Mouse (Mus musculus) heart, postnatal 0 days (tissue): ENCODE results near the gene Hdgf. TPM values are rescaled to one million over a fixed set of nuclear protein-coding genes. Genes with fewer than 3 reads are reported as not detected.

Experiments used
- ATAC-seq: fragments of 200-750 bp; cut with Nextera tagmentation; 2 replicates; pipeline ENCODE4 v1.8.0; 2017; ENCODE audit warnings: low read depth, moderate number of reproducible peaks, moderate library complexity; ENCODE audit not compliant: insufficient read depth
- DNase-seq: peaks from one replicate; pipeline ENCODE4 v3.0.0-alpha.2; 2016; ENCODE audit warnings: low spot score
- H3K27ac ChIP-seq: fragments of 300-500 bp; sonication (generic); 2 replicates; pipeline ENCODE4 v1.5.1; 2014; ENCODE audit warnings: low read depth, mild to moderate bottlenecking
- H3K27me3 ChIP-seq: fragments of 300-500 bp; sonication (generic); 2 replicates; pipeline ENCODE4 v1.6.1; 2014; ENCODE audit warnings: low read length, mixed read lengths; ENCODE audit not compliant: control insufficient read depth, insufficient read depth
- H3K36me3 ChIP-seq: fragments of 300-500 bp; sonication (generic); replicated peaks from 2 replicates; pipeline ENCODE4 v1.6.1; 2014; ENCODE audit warnings: low read length, mixed read lengths; ENCODE audit not compliant: control insufficient read depth, insufficient read depth
- H3K4me1 ChIP-seq: fragments of 300-500 bp; sonication (generic); 2 replicates; pipeline ENCODE4 v1.6.1; 2014; ENCODE audit warnings: antibody characterized with exemption; ENCODE audit not compliant: control insufficient read depth, insufficient read depth
- H3K4me2 ChIP-seq: fragments of 300-500 bp; sonication (generic); 2 replicates; pipeline ENCODE4 v1.6.1; 2014; ENCODE audit warnings: low read depth, mild to moderate bottlenecking, low read length, moderate library complexity
- H3K4me3 ChIP-seq: fragments of 300-500 bp; sonication (generic); 2 replicates; pipeline ENCODE4 v1.5.1; 2014; ENCODE audit warnings: low read depth, low read length
- H3K9ac ChIP-seq: fragments of 300-500 bp; sonication (generic); replicated peaks from 2 replicates; pipeline ENCODE4 v1.6.1; 2014; ENCODE audit warnings: low read depth, low read length, mixed read lengths
- H3K9me3 ChIP-seq: fragments of 300-500 bp; sonication (generic); replicated peaks from 2 replicates; pipeline ENCODE4 v1.6.1; 2016; ENCODE audit warnings: low read length; ENCODE audit not compliant: control insufficient read depth
- CTCF ChIP-seq: IDR thresholded peaks from 2 replicates; pipeline ENCODE4 v1.5.1; 2016; ENCODE audit warnings: antibody characterized with exemption, control low read depth, low read depth
- EP300 ChIP-seq: IDR thresholded peaks from 2 replicates; pipeline ENCODE4 v1.6.1; 2016; ENCODE audit warnings: antibody characterized with exemption, low read depth
- WGBS: fragments of 180-500 bp; shearing (Covaris S2); extraction: QIAGEN DNeasy Blood & Tissue Kit; methylation state at CpG from one replicate; pipeline ENCODE4 v1.1.7; 2014; 5-methylcytosine and 5-hydroxymethylcytosine counted together
- polyA plus RNA-seq: library from polyadenylated mRNA; unstranded; fragments of >200 nt; fragmentation: Nextera tagmentation; extraction: Ambion mirVana; gene quantifications from 2 replicates; pipeline ENCODE4 v1.2.1, GENCODE M21; 2015
- total RNA-seq: library from RNA; depleted of rRNA; stranded (reverse); fragments of >200 nt; gene quantifications from 2 replicates; pipeline ENCODE4 v1.2.3, GENCODE M21; 2014; ENCODE audit warnings: low replicate concordance

Gene Hdgf
- total and polyA plus RNA-seq, 2 experiments from 2014 or later = 62.1 to 83.8 TPM

- Histone ChIP-seq H3K4me3 (no peak overlapping the region), H3K9ac (no peak overlapping the region), H3K4me1 (peaks cover 15% of the 10 kb centered on the region), H3K27ac (no peak overlapping the region), H3K4me2 (no peak overlapping the region), H3K36me3 (no peaks in the 10 kb centered on the region), H3K9me3 (no peaks in the 10 kb centered on the region), H3K27me3 (no peaks in the 10 kb centered on the region)
- no peak for TF ChIP-seq EP300
- TF ChIP-seq CTCF = no peak
- DNase-seq = no peak
- no peak for ATAC-seq
- WGBS = 60% methylated on average over 5 of the region's 5 CpGs
Measured at GRCm38 (mm10) chr3:87903821-87904220, 2.3 kb upstream of the Hdgf start.

GRCm38 (mm10) chr3:87906601-87906980, 470 bp downstream of the Hdgf start:
- peak overlapping the region; percentile 96 for H3K4me3 ChIP-seq
- WGBS = under 1% methylated on average over 40 of the region's 47 CpGs
- peak overlapping the region; percentile 78 for H3K4me2 ChIP-seq
- no peaks in the 10 kb centered on the region for H3K9me3 ChIP-seq
- DNase-seq (no peak), ATAC-seq (peak; percentile 28)
- TF ChIP-seq EP300 = no peak
- no peaks in the 10 kb centered on the region for H3K27me3 ChIP-seq
- peak overlapping the region; percentile 96 for H3K27ac ChIP-seq
- peaks cover 36% of the 10 kb centered on the region for H3K4me1 ChIP-seq
- no peaks in the 10 kb centered on the region for H3K36me3 ChIP-seq
- peak overlapping the region; percentile 94 for H3K9ac ChIP-seq

GRCm38 (mm10) chr3:87906981-87907857, 1.1 kb downstream of the Hdgf start:
- peak overlapping the region; percentile 78 for H3K4me2 ChIP-seq
- WGBS = under 1% methylated on average over 27 of the region's 27 CpGs
- no peak for DNase-seq
- TF ChIP-seq EP300 = no peak
- TF ChIP-seq CTCF = no peak
- peak overlapping the region; percentile 96 for H3K4me3 ChIP-seq
- no peak for ATAC-seq
- peaks cover 36% of the 10 kb centered on the region for H3K4me1 ChIP-seq
- no peaks in the 10 kb centered on the region for H3K27me3 ChIP-seq
- no peaks in the 10 kb centered on the region for H3K36me3 ChIP-seq
- no peaks in the 10 kb centered on the region for H3K9me3 ChIP-seq
- peak overlapping the region; percentile 96 for H3K27ac ChIP-seq
- H3K9ac ChIP-seq = peak overlapping the region; percentile 94

GRCm38 (mm10) chr3:87907906-87908305, 1.8 kb downstream of the Hdgf start:
- H3K27ac ChIP-seq = peak overlapping the region; percentile 96
- H3K9me3 ChIP-seq = no peaks in the 10 kb centered on the region
- H3K36me3 ChIP-seq = 0 out of 2 replicates have a peak, but pooled peaks cover 1% of the 10 kb centered on the region
- peak overlapping the region; percentile 94 for H3K9ac ChIP-seq
- H3K27me3 ChIP-seq = no peaks in the 10 kb centered on the region
- ATAC-seq (no peak), DNase-seq (no peak)
- peak overlapping the region; percentile 96 for H3K4me3 ChIP-seq
- H3K4me2 ChIP-seq = peak overlapping the region; percentile 78
- peaks cover 36% of the 10 kb centered on the region for H3K4me1 ChIP-seq
- 0% methylated on average over 1 of the region's 1 CpGs for WGBS
- TF ChIP-seq CTCF (no peak), EP300 (no peak)

GRCm38 (mm10) chr3:87909381-87909780, 3.3 kb downstream of the Hdgf start:
- Histone ChIP-seq H3K9me3 (no peaks in the 10 kb centered on the region), H3K36me3 (peaks cover 16% of the 10 kb centered on the region), H3K4me1 (peaks cover 36% of the 10 kb centered on the region), H3K27me3 (no peaks in the 10 kb centered on the region), H3K4me2 (peak overlapping the region; percentile 52; the same call in 1 of the 2 replicates), H3K4me3 (no peak overlapping the region), H3K27ac (peak overlapping the region; percentile 96), H3K9ac (no peak overlapping the region)
- TF ChIP-seq EP300 (no peak), CTCF (no peak)
- DNase-seq = no peak
- WGBS = 87% methylated on average over 2 of the region's 2 CpGs
- no peak for ATAC-seq
